Mouse (Mus musculus) thymus, adult 2 months (tissue): ENCODE results near the gene Olfr1221. TPM values are rescaled to one million over a fixed set of nuclear protein-coding genes. Genes with fewer than 3 reads are reported as not detected.

ENCODE experiments used
- DNase-seq: peaks from one replicate; pipeline ENCODE4 v3.0.0; 2021
- H3K27ac ChIP-seq: fragments of 200-500 bp; 2 replicates; pipeline ENCODE4 v1.5.1; 2012; ENCODE audit warnings: low read length, control low read depth; ENCODE audit not compliant: control insufficient read depth, insufficient read depth
- H3K27me3 ChIP-seq: fragments of 200-500 bp; 2 replicates; pipeline ENCODE4 v1.6.1; 2012; ENCODE audit warnings: mild to moderate bottlenecking, low read length, moderate library complexity, mixed read lengths; ENCODE audit not compliant: control insufficient read depth, insufficient read depth
- H3K36me3 ChIP-seq: fragments of 200-500 bp; 2 replicates; pipeline ENCODE4 v1.6.1; 2012; ENCODE audit warnings: mild to moderate bottlenecking, low read length, moderate library complexity; ENCODE audit not compliant: control insufficient read depth, insufficient read depth
- H3K4me1 ChIP-seq: fragments of 200-500 bp; replicated peaks from 2 replicates; pipeline ENCODE4 v1.6.1; 2012; ENCODE audit warnings: low read length; ENCODE audit not compliant: control insufficient read depth, insufficient read depth
- H3K4me3 ChIP-seq: fragments of 200-500 bp; 2 replicates; pipeline ENCODE4 v1.5.1; 2012; ENCODE audit warnings: mild to moderate bottlenecking, low read length, control low read depth, moderate library complexity; ENCODE audit not compliant: control insufficient read depth, insufficient read depth
- CTCF ChIP-seq: fragments of 200-500 bp; IDR thresholded peaks from 2 replicates; pipeline ENCODE4 v1.5.1; 2012; ENCODE audit warnings: mild to moderate bottlenecking, control low read depth, low read length, moderate library complexity, borderline replicate concordance; ENCODE audit not compliant: control insufficient read depth, poor library complexity, insufficient read depth; ENCODE audit errors: extremely low read depth
- POLR2A ChIP-seq: fragments of 200-500 bp; IDR thresholded peaks from 2 replicates; pipeline ENCODE4 v1.6.1; 2012; ENCODE audit warnings: mild to moderate bottlenecking, low read length, control low read depth, moderate library complexity; ENCODE audit not compliant: control insufficient read depth, poor library complexity, insufficient read depth; ENCODE audit errors: extremely low read depth
- WGBS: fragments of 180-500 bp; shearing (Covaris S2); methylation state at CpG from one replicate; pipeline ENCODE4 v1.1.7; 2018; 5-methylcytosine and 5-hydroxymethylcytosine counted together
- polyA plus RNA-seq: library from polyadenylated mRNA; depleted of rRNA; stranded (reverse); fragments of >200 nt; gene quantifications from 2 replicates; pipeline ENCODE4 v1.2.3, GENCODE M21; 2012; rRNA removed

The Olfr1221 gene
- polyA plus RNA-seq, 1 experiment = not detected

- TF ChIP-seq CTCF = no peak
- no peak for TF ChIP-seq POLR2A
- Histone ChIP-seq H3K4me1 (no peaks in the 10 kb centered on the region), H3K27me3 (no peaks in the 10 kb centered on the region), H3K4me3 (no peak overlapping the region), H3K36me3 (no peaks in the 10 kb centered on the region), H3K27ac (no peak overlapping the region)
- 100% methylated on average over 1 of the region's 1 CpGs for WGBS
- DNase-seq = no peak
Observed at GRCm38 (mm10) chr2:89093848-89094247, 23.2 kb downstream of the Olfr1221 start.

GRCm38 (mm10) chr2:89083413-89083812 is 33.7 kb downstream of the Olfr1221 start, which contains the start of gene Olfr1219:
Gene Olfr1219 (minus strand): TSS chr2:89083513.
- no peak for DNase-seq
- Histone ChIP-seq H3K27me3 (no peaks in the 10 kb centered on the region), H3K27ac (no peak within 1 kb of the TSS), H3K4me1 (no peaks in the 10 kb centered on the region), H3K4me3 (no peak within 1 kb of the TSS), H3K36me3 (no peaks in the 10 kb centered on the region)
- TF ChIP-seq POLR2A (no peak), CTCF (no peak)
- WGBS = 70% methylated on average over 1 of the region's 1 CpGs

GRCm38 (mm10) chr2:89081487-89081886 is 35.6 kb downstream of the Olfr1221 start:
- Histone ChIP-seq H3K4me3 (no peak overlapping the region), H3K4me1 (no peaks in the 10 kb centered on the region), H3K36me3 (no peaks in the 10 kb centered on the region), H3K27me3 (no peaks in the 10 kb centered on the region), H3K27ac (no peak overlapping the region)
- no peak for DNase-seq
- no peak for TF ChIP-seq POLR2A
- TF ChIP-seq CTCF = no peak

- Histone ChIP-seq H3K4me3 (no peak within 1 kb of the TSS), H3K4me1 (no peaks in the 10 kb centered on the region), H3K36me3 (no peaks in the 10 kb centered on the region), H3K27ac (no peak within 1 kb of the TSS), H3K27me3 (no peaks in the 10 kb centered on the region)
- TF ChIP-seq POLR2A (no peak), CTCF (no peak)
- DNase-seq = no peak
Observed at GRCm38 (mm10) chr2:89061087-89061486, 56.0 kb downstream of the Olfr1221 start, which contains the start of gene Olfr1218. Gene Olfr1218 (minus strand): TSS chr2:89061187.

Other genes with a start within 250 kb of the Olfr1221 start
- gene Olfr1208, start 215.0 kb downstream of the Olfr1221 start, polyA plus RNA-seq = not detected in 2 replicates
- gene Olfr1209, start 202.1 kb downstream of the Olfr1221 start, polyA plus RNA-seq = not detected in 2 replicates
- not detected in 2 replicates for gene Olfr1211, start 179.2 kb downstream of the Olfr1221 start, polyA plus RNA-seq
- not detected in 2 replicates for gene Olfr1212, start 163.3 kb downstream of the Olfr1221 start, polyA plus RNA-seq
- not detected in 2 replicates for gene Gm13762, start 137.0 kb downstream of the Olfr1221 start, polyA plus RNA-seq
- not detected in 2 replicates for gene Olfr1214, start 124.6 kb downstream of the Olfr1221 start, polyA plus RNA-seq
- not detected in 2 replicates for gene Olfr1215, start 110.3 kb downstream of the Olfr1221 start, polyA plus RNA-seq
- not detected in 2 replicates for gene Olfr1216, start 98.9 kb downstream of the Olfr1221 start, polyA plus RNA-seq
- not detected in 2 replicates for gene Olfr1217, start 85.2 kb downstream of the Olfr1221 start, polyA plus RNA-seq
- gene Olfr1218, start 56.1 kb downstream of the Olfr1221 start, polyA plus RNA-seq = not detected in 2 replicates
- gene Olfr1219, start 33.8 kb downstream of the Olfr1221 start, polyA plus RNA-seq = not detected in 2 replicates
- gene Olfr1220, start 10.4 kb downstream of the Olfr1221 start, polyA plus RNA-seq = not detected in 2 replicates
- gene Olfr1222, start 15.8 kb upstream of the Olfr1221 start, polyA plus RNA-seq = not detected in 2 replicates
- not detected in 2 replicates for gene Olfr1223, start 34.3 kb upstream of the Olfr1221 start, polyA plus RNA-seq
- gene Olfr1224-ps1, start 46.8 kb upstream of the Olfr1221 start, polyA plus RNA-seq = not detected in 2 replicates
- gene Olfr1225, start 57.4 kb upstream of the Olfr1221 start, polyA plus RNA-seq = not detected in 2 replicates
- gene Olfr1226, start 82.8 kb upstream of the Olfr1221 start, polyA plus RNA-seq = not detected in 2 replicates
- not detected in 2 replicates for gene Olfr1228, start 136.8 kb upstream of the Olfr1221 start, polyA plus RNA-seq
- gene Olfr1229, start 170.7 kb upstream of the Olfr1221 start, polyA plus RNA-seq = not detected in 2 replicates
- not detected in 2 replicates for gene Olfr1230, start 180.0 kb upstream of the Olfr1221 start, polyA plus RNA-seq
- not detected in 2 replicates for gene Olfr1231, start 189.8 kb upstream of the Olfr1221 start, polyA plus RNA-seq
- gene Olfr1232, start 212.4 kb upstream of the Olfr1221 start, polyA plus RNA-seq = not detected in 2 replicates
- gene Olfr1233, start 225.1 kb upstream of the Olfr1221 start, polyA plus RNA-seq = not detected in 2 replicates
- gene Olfr1234, start 247.6 kb upstream of the Olfr1221 start, polyA plus RNA-seq = not detected in 2 replicates